ENCODE assay signal across 17 mouse cellular contexts in genomic region chr2:179586436-179586835, GRCm38 (mm10).
DNase-seq lines count a peak whose midpoint lies in the region; TF ChIP-seq lines count a peak whose summit lies in the region.
"Had no signal": no experiment of that assay in that cellular context is flagged by ENCODE, and none has a peak within 500 bp of the region (broad histone marks: within the 10 kb centered on the region; RNA-seq: fewer than 3 reads in every experiment).

No protein-coding gene starts in this region.

- no peak for TF ChIP-seq POLR2A in cerebellum, adult 2 months (IDR thresholded peaks at IDR 0.05; ENCODE audit: borderline replicate concordance, insufficient read depth, low read length)

- no peak overlapping the region for H3K27ac ChIP-seq in layer of hippocampus, adult 2 months
- no peak overlapping the region for H3K27ac ChIP-seq in cerebellum, adult 2 months (ENCODE audit: insufficient read depth, low read length)
- H3K27ac ChIP-seq: gastrocnemius, adult 2 months; kidney, postnatal 0 days; limb, embryonic 13.5 days; macrophage; neural tube, embryonic 13.5 days had no signal

- 32% methylated on average over 11 of the region's 11 CpGs for WGBS in cerebellum, adult 2 months

- no peaks in the 10 kb centered on the region for H3K27me3 ChIP-seq in cerebellum, adult 2 months (ENCODE audit: control insufficient read depth, insufficient read depth, low read length)
- H3K27me3 ChIP-seq: limb, embryonic 13.5 days; neural tube, embryonic 13.5 days had no signal

- peak; percentile 38 to 64 for DNase-seq in left cerebral cortex, adult 18-20 months (ENCODE audit: low spot score in 2 of 2)
- no peak for DNase-seq in left cerebral cortex, adult 11 months (ENCODE audit: low spot score)
- DNase-seq in layer of hippocampus, adult 2 months (ENCODE audit: low spot score in 2 of 2), result peak; percentile 23 to 40
- DNase-seq in left cerebral cortex, adult 8-10 months (ENCODE audit: low spot score in 2 of 2), result peak; percentile 28 to 72
- peak; percentile 38 to 54 for DNase-seq in right cerebral cortex, postnatal 36 days (ENCODE audit: low spot score in 2 of 2)
- DNase-seq in testis, postnatal 14 days (ENCODE audit: low spot score), result no peak
- DNase-seq in cerebellum, adult 2 months, result no peak
- DNase-seq: cerebellum, adult 11-12 months; embryo, embryonic 11 days; gastrocnemius, adult 2 months; liver, postnatal 0 days; midbrain, embryonic 14.5 days; thymus, adult 2 months had no signal

- no peak overlapping the region for H3K4me3 ChIP-seq in layer of hippocampus, adult 2 months
- H3K4me3 ChIP-seq in cerebellum, adult 2 months (replicated peaks; ENCODE audit: insufficient read depth, low read depth, low read length), result no peak overlapping the region
- H3K4me3 ChIP-seq: gastrocnemius, adult 2 months; limb, embryonic 13.5 days; neural tube, embryonic 13.5 days had no signal

- TF ChIP-seq CTCF in layer of hippocampus, adult 2 months (conservative IDR thresholded peaks at IDR 0.05), result no peak
- no peak for TF ChIP-seq CTCF in cerebellum, adult 2 months (IDR thresholded peaks at IDR 0.05; ENCODE audit: borderline replicate concordance, insufficient read depth, low read depth, low read length)

- H3K4me1 ChIP-seq in cerebellum, adult 2 months (ENCODE audit: control insufficient read depth, insufficient read depth, low read length), result peaks cover 12% of the 10 kb centered on the region
- H3K4me1 ChIP-seq: limb, embryonic 13.5 days had no signal

Comparison
In these comparisons a context has a peak if more than half of its experiments do, and no peak if none do; other contexts are left out.
1. DNase-seq: peak in left cerebral cortex, adult 18-20 months (2 of 2), layer of hippocampus, adult 2 months (2 of 2), left cerebral cortex, adult 8-10 months (2 of 2) and right cerebral cortex, postnatal 36 days (2 of 2); none in left cerebral cortex, adult 11 months (single experiment), testis, postnatal 14 days (single experiment) and cerebellum, adult 2 months (0 of 2).